Mouse (Mus musculus): ENCODE measurements around the gene Psmb7. TPM values are rescaled to one million over a fixed set of nuclear protein-coding genes. Genes with fewer than 3 reads are reported as not detected.

Psmb7 gene
- total RNA-seq, 2 experiments from 2014 or later, result 262 to 277 TPM

DNA sequence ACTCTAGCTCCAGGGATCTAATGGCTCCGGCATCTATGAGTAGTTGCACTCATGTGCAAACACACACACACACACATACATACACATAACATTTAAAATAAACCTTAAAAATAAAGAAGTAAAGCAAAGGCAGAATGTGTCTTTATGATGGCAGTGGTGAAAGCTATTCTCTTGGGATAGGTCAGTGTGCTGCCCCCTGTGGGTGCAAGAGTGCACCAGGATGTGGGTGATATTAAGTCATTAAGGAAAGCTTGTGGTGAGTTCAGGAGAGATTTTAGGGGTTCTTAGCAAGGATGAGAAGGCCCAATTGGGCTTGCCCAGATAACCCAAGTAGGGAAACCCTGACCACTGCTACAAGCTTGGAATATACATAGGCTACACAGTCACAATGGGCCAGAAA lies 46.0 kb downstream of the Psmb7 start:
- no peak for DNase-seq (ENCODE audit: low spot score in 2 of 2)

DNA sequence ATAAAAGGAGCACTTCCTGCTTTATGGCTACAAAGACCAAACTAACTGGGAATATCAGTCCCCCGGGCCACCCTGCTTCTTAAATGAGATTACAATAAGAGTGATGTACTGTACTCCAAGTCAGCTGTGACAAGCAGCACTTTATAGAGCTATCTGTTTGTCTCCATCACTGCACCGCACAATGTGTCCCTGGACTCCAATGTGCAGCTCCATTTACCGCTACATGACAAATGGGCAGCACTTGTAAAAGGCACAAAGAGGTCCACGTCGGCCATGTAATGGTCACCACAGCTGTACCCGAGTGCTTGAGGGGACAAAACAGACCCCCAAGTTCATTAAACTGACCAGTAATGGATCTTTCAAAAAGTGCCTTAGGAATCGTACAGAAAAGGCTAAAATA lies 49.0 kb downstream of the Psmb7 start:
- no peak for DNase-seq (ENCODE audit: low spot score in 2 of 2)

DNA sequence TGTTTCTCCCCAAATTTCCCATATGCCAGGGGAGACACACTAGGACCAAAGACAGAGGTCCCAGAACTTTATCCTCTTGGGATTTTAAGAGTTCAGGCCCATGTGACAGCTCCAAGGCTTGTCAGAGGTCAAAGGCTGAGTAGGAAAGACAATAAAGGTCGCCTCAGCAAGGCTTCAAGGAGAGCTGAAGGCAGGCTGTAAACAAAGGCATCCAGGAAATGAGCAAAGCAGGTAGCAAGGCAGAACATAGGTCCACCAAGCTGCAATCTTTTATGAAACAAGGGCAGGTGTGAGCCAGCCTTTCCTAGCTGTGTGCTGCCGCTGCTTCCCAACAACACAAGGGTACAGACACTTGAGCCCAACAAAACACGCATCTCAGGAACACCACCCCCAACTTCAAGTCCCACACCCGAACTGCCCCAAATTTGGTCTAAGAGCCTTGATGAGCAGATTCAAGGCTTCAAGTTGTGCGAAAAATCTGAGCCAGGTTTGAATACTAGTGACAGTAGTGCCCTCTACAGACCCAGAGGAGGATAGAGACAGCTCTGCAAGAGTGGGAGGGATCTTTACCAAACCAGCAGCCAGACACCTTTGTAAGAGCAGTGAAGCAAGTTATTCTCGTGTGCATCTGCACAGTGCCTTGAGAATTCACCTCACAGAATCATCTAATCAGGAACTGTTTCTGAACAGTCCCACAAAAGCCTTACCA lies 52.0 kb downstream of the Psmb7 start:
- DNase-seq (ENCODE audit: low spot score in 2 of 2), result no peak

- no peak for DNase-seq (ENCODE audit: low spot score in 2 of 2)
Observed at GRCm38 (mm10) chr2:38586733-38587132, 57.2 kb downstream of the Psmb7 start.

DNA sequence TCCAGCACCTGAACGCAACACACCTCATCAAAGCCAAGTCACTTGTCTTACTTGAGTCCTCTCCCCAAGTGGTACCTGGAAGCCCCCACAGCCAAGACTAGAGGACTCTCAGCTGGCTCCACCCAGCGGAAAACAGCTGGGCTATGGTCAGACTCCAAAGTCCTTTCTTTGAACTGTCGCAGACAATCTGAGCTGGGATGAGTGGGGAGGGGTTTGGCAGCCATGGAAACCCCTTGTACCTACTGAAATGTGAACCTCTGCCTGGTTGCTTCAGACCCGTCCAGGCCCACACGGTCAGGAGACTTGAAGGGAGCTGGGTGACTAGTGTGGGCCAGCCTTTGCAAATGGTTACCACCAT lies 58.5 kb downstream of the Psmb7 start:
- DNase-seq (ENCODE audit: low spot score in 2 of 2), result no peak

GRCm38 (mm10) chr2:38584514-38585378 lies 59.1 kb downstream of the Psmb7 start:
- no peak for DNase-seq (ENCODE audit: low spot score in 2 of 2)

- DNase-seq (ENCODE audit: low spot score in 2 of 2), result no peak
Observed at GRCm38 (mm10) chr2:38583982-38584381, 59.9 kb downstream of the Psmb7 start.

- DNase-seq (ENCODE audit: low spot score in 2 of 2), result no peak
Observed at GRCm38 (mm10) chr2:38579528-38579927, 64.4 kb downstream of the Psmb7 start.

DNA sequence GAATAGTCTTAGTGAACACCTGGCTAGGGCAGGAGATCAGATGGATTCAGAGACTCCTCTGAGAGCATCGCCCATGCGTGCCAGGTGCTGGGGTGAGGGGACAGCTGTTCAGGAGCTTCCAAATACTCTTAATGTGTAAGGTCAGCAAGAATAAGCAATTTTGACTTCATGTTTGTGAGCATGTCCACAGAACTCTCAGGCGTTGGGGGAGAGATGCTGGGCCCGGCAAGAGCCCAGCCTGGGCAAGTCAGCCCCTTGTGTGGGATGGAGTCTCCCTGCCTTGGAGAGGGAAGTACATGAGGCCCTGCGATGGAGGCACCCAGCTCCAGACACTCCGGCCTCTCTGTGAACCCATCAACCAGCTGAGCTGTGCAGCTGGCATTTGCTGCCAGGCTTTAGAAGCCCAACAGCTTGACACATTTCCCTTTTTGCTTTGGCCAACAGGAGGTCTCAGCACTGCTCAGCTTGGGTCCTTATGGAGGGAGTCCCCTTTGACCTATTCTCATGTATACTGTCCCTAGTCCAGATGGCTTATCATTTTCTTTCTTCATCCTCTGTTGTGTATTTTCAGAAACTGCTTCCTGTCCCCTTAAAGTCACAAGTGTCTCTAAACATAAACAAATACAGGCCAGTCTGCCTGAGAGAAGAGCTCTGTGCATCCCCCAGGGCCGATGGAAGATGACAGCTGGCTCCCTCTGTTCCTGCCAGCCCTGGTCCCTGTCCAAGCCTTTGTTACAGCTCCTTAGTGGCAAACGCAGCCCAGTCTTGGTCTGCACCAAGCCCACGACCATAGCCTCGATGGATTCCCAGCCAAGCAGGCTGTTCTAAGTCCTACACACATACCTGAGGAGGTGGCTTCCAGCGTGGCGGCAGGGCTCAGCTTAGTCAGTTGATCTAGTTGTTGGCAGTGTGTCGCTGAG lies 65.0 kb downstream of the Psmb7 start:
- DNase-seq (ENCODE audit: low spot score in 2 of 2), result no peak

- DNase-seq (ENCODE audit: low spot score in 2 of 2), result no peak
Observed at GRCm38 (mm10) chr2:38574697-38575096, 69.2 kb downstream of the Psmb7 start.

DNA sequence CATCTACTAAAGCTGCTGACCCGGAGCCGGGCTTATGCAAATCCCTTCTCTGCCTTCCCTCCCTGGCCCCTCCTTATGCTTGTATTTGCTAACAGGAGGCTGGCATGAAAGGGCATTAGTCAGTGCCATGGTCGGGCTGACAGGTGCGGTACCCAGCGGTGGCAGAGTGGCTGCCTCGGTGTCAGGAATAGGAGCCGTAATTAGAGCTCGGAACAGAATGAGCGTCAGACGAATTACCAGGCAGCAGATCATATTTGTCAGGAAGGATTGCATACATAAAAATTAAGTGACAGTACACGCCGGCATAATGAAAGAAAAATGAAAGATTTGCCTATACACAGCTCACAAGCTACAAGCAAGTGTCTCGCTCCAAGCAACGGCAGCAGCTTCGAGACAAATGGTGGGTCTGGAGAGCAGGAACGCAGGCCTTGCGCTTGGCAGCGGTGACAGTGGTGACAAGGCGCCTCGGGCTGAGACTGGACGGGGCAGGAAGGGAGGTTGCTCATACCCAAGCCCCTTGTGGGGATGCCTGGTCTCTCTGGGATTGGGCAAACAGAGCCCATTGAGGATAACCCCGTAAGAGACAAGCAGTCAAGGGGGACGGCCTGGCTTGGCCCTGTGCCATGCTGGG lies 71.8 kb downstream of the Psmb7 start:
- DNase-seq (ENCODE audit: low spot score in 2 of 2), result no peak

- DNase-seq (ENCODE audit: low spot score in 2 of 2), result no peak
Observed at GRCm38 (mm10) chr2:38562596-38562995, 81.3 kb downstream of the Psmb7 start.

DNA sequence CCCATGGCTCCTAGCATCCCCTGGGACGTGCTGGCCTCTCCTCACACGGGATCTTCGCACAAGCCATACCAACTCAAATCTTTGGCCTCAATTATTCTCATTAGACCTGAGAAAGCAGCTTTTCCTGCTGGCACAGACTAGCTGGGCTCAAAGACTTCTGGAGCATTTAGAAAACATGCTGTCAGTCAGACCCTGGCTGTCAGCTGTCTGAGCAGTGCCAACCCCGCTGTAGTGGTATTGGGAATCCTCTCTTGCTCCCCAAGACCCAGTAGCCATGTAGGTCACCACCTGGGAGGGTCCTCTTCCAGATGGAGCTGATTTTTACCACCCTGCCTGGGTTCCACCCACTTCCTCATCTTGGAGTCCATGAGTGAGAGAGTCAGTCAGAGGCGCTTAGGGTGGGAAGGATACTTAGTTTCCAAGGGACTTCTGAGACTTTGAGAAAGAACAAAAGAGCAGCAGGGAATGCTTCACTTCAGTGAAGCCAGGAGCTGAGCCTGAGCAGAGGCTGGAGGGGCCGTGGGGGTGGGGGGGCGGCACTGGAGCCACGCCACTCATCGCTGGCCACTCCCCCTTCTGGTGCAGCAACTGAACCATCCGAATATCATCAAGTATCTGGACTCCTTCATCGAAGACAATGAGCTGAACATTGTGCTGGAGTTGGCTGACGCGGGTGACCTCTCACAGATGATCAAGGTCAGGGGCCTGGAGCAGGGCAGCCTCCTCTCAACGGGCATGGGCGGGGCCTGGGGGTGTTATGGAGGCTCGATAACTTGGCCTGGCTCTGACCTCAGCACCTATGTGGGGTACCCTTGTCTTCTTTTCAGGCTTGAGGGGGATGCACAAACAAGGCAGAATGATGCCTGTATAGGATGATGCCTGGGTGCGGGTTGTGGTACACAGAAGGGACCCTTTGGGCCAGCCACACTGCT lies 83.3 kb downstream of the Psmb7 start:
- no peak for DNase-seq (ENCODE audit: low spot score in 2 of 2)

DNA sequence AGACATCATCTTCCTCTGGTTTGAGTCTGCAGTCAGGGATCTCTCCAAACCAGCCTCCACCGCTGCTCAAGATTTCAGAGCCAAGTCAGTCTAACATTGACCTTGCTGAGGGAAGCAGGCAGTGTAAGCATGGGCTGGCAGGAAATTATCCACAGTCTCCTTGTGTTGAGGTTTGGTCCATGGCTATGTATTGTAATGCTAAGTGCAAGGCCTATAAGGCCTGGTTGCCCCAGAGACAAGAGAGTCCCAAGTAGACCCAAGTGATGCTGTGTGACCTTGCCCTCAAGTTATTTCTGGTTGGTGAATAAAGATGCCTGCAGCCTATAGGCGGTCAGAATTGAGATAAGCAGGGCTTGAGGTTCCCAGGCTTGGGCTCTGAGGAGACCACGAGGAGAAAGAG lies 87.2 kb downstream of the Psmb7 start:
- no peak for DNase-seq (ENCODE audit: low spot score in 2 of 2)

DNA sequence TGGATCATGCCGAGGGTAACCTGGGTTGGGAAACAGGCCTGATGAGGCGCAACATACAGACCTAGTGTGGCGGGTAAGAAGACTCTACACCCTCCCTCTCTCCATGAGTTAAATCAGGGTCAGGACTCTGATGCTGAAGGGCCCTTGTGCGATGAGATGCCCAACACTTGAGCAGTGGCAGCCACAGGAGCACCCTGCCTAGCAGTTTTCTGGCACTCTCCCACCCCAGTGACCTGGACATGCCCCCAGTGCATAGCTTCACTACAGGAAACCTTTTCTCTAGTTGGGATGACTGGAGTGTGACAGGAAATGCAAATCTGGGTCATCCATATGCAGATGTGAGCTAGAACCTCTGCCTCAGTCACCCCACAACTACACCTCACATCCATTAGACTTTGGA lies 88.2 kb downstream of the Psmb7 start:
- no peak for DNase-seq (ENCODE audit: low spot score in 2 of 2)

DNA sequence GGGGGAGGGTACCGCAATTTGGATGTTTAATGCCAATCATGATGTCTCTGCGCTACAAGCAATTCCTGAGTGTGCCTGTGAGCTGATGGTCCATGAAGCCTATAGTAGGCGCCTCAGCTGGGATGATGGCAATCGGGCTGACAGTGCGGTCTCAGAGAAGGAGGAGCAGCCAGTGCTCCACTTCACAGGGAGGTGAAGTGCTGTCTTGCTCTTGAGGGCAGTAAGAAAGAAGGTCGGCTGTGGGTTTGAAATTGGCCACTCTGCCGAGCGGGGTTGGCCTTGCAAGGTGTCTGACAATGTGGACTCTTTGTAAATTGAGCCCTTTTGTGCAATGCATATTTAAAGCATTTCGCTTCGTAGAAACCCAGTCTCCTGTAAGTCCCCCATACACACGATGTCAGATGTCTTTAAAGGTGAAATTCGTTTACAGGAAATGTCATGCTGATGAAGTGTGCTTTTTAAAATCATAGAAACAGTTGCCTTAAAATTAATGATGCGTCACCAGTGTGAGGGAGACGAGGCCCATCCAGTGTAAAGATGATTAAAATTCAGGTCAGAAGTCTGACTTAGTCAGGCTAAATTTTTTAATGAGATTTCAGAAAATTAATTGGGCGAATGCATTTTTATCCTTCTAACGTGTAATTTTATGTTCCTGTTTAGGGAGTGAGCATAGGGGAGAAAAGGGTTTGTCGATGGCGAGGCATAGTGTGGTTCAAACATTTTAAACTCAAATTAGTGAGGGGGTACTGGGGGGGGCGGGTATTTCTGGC lies 89.5 kb downstream of the Psmb7 start:
- DNase-seq (ENCODE audit: low spot score in 2 of 2), result no peak

- no peak for DNase-seq (ENCODE audit: low spot score in 2 of 2)
Observed at GRCm38 (mm10) chr2:38552004-38552443, 91.9 kb downstream of the Psmb7 start.

DNA sequence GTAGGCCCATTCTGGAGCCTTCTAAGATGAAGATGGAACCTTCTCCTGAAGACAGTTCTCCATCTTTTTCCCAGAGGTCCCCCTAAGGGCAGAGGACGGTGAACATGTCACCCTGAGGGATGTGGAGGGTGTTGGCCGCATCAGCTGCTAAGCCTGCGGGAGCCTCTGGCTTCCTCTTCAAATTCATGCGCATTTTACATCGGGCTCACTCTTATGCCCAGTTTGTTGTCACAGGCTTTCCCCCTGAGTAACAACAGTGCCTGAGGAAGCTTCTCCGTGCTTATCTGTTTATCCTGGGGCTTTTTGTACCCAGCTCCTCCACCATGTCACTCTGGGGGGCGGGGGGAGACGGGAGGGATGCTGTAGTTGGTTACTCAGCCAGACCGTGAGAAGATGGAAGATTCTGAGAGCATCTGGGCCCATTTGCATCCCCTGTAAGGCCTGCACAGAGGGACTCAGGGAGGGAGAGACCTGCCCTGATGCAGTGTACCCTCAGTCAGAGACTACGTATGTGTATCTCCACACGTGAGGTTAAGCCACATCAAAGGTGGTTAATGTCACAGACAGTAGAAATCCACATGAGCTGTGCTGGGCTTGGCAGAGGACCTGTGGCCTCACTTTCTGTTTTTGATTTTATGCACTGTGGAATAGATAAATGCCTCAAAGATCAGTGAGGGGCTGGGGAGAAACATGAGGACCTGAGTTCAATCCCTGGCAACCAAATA lies 95.9 kb downstream of the Psmb7 start:
- DNase-seq (ENCODE audit: low spot score in 2 of 2), result no peak

DNA sequence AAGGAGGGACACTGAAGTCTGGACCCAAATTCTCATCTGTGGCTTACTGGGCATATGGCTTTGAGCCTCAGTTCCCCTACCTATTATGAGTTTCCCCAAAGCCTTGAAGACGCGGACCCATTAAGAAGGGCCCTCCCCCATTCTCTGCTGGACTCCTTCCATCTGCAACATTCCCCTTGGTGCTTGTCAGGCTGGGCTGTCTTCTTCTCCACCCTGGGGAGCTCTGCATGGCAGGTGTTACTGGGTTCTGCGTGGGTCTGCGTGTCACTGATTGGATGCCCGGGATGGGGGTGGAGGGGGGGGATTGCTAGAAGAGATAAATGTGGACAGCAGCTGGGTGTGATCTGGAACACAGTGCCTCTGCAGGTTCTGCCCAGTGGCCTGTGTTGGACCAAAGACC lies 97.1 kb downstream of the Psmb7 start:
- DNase-seq (ENCODE audit: low spot score in 2 of 2), result no peak

Data from adrenal gland, postnatal 4 days (tissue).